Mouse (Mus musculus) G1E (cell line): ENCODE results near the gene Tmem186.

Source experiments
- CTCF ChIP-seq: IDR thresholded peaks from 2 replicates; pipeline ENCODE4 v1.5.1; 2012; ENCODE audit warnings: low read depth, low read length, inconsistent platforms, mixed read lengths
- GATA1 ChIP-seq: IDR thresholded peaks from 2 replicates; pipeline ENCODE4 v1.6.1; 2012; ENCODE audit warnings: borderline replicate concordance, low read length, inconsistent platforms, mixed read lengths
- POLR2AphosphoS5 ChIP-seq: IDR thresholded peaks from 2 replicates; pipeline ENCODE4 v1.6.1; 2012; ENCODE audit warnings: low read depth, low read length, inconsistent platforms; ENCODE audit not compliant: insufficient replicate concordance
- TAL1 ChIP-seq: conservative IDR thresholded peaks from 2 replicates; pipeline ENCODE4 v1.6.1; 2012; ENCODE audit warnings: low read depth, low read length, inconsistent platforms, mixed read lengths

DNA sequence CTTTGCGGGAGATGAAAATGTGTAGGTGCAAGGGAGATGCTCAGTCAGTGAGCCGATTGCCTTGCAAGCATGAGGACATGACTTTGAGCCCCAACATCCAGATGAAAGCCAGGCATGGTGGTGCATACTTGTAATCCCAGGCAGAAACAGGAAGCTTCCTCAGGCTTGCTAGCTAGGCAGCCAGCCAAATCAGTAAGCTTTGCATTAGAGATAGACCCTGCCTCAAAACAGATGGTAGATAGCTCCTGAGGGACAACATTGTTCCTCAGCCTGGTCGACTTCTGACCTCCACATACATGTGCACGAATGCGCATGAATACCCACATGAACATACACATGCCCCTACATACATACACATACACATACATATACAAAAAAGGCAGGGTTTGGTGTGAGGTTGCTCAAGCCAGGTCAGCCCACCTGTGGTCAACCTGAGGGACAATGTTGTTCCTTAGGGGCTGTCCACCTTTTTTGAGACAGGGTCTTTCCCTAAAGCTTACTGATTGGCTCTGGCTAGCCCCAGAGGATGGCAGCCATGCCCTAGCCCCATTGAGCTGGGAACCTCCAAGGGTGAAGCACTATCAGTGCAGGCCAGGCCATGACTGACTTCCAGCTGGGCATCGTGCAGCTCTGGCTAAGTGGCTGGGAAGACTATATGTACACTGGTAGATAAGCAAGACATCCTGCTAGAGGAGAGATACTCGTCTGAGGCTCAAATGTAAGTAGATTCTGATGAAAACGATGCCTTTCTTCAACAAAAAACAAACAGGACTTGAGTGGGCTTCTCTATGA, 25.1 kb downstream of the Tmem186 start:
- TF ChIP-seq CTCF (no peak), GATA1 (no peak), POLR2AphosphoS5 (no peak), TAL1 (no peak)
